Mouse (Mus musculus) v-Abl transformed pro-B cells (cell line): ENCODE results near the gene Cdc123.

Experiments used
- in situ Hi-C, 2 experiments: fragments of 400-800 bp; cut with MboI; formaldehyde crosslinking; loops; one replicate each; pipeline ENCODE4 v1.15.1; 2025; ENCODE audit not compliant: unreplicated experiment in 2 of 2

Cdc123 gene

GRCm38 (mm10) chr2:5746529-5746928 lies 98.4 kb downstream of the Cdc123 start:
- in situ Hi-C loops, result no loop called here
